Mouse (Mus musculus): ENCODE results near the gene Nacad.

DNA sequence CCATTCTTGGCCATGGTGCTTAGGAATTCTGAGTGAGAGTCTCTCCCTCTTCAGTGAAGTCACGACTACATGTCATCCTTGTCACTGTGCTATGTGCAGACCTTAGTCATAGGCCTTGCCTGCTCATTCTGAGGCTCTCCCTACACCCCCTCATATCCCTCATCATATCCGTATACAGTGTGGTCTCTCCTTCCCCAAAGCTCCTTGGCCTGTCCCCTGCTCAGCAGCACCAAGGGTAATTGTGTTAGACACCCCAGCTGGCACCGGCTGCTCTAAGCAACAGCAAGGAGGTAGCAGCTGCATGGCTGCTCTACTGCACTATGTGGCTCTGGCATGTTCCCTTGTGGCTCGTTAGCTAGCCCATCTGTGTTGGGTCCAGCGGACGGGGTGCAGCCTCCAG lies 38.7 kb upstream of the Nacad start:
- TF ChIP-seq CTCF (IDR thresholded peaks at IDR 0.05; ENCODE audit: low read depth, low read length) (no peak), POLR2A (IDR thresholded peaks at IDR 0.05; ENCODE audit: insufficient read depth, low read length) (no peak), EP300 (IDR thresholded peaks at IDR 0.05; ENCODE audit: insufficient read depth, low read depth, low read length) (no peak)
